Mouse (Mus musculus) E14TG2a.4 (cell line): ENCODE data around the gene Abcg1.

Experiments used
- CTCF ChIP-seq: conservative IDR thresholded peaks from 2 replicates; pipeline ENCODE4 v1.5.1; 2014; ENCODE audit warnings: low read length
- NANOG ChIP-seq: IDR thresholded peaks from 2 replicates; pipeline ENCODE4 v1.6.1; 2014; ENCODE audit warnings: borderline replicate concordance, low read length, mixed read lengths
- POU5F1 ChIP-seq: IDR thresholded peaks from 2 replicates; pipeline ENCODE4 v1.6.1; 2014; ENCODE audit warnings: low read length, borderline replicate concordance

- TF ChIP-seq CTCF: no peak
- no peak for TF ChIP-seq NANOG
- TF ChIP-seq POU5F1: no peak
Observed at GRCm38 (mm10) chr17:31034165-31034564, 23.3 kb upstream of the Abcg1 start.
